Mouse (Mus musculus) frontal cortex, postnatal 36 days (tissue): ENCODE results near the gene Klhl31.

Experiments used
- DNase-seq, 2 experiments: peaks; one replicate each; pipeline ENCODE4 v3.0.0; 2022; ENCODE audit warnings: low spot score in 2 of 2

Gene Klhl31

GRCm38 (mm10) chr9:77636450-77636951 is at the start of gene Klhl31:
Klhl31 (plus strand) TSS chr9:77636500.
- DNase-seq: no peak

- no peak for DNase-seq
Measured at GRCm38 (mm10) chr9:77586806-77587591, 49.3 kb upstream of the Klhl31 start.

GRCm38 (mm10) chr9:77587616-77588015 is 48.7 kb upstream of the Klhl31 start:
- no peak for DNase-seq

- DNase-seq: no peak
Measured at GRCm38 (mm10) chr9:77589496-77589895, 46.8 kb upstream of the Klhl31 start.

- no peak for DNase-seq
Measured at GRCm38 (mm10) chr9:77592423-77592822, 43.9 kb upstream of the Klhl31 start.

- no peak for DNase-seq
Measured at GRCm38 (mm10) chr9:77595006-77595626, 41.2 kb upstream of the Klhl31 start.

GRCm38 (mm10) chr9:77596355-77596754 is 39.9 kb upstream of the Klhl31 start:
- DNase-seq: peak; percentile 82 to 85

GRCm38 (mm10) chr9:77598560-77598959 is 37.7 kb upstream of the Klhl31 start:
- no peak for DNase-seq

GRCm38 (mm10) chr9:77602302-77603266 is 33.7 kb upstream of the Klhl31 start:
- DNase-seq: peak in 1 of 2 experiments; percentile 34

- DNase-seq: no peak
Measured at GRCm38 (mm10) chr9:77603965-77604509, 32.3 kb upstream of the Klhl31 start.

- no peak for DNase-seq
Measured at GRCm38 (mm10) chr9:77607295-77607694, 29.0 kb upstream of the Klhl31 start.

GRCm38 (mm10) chr9:77607840-77608239 is 28.5 kb upstream of the Klhl31 start:
- no peak for DNase-seq

GRCm38 (mm10) chr9:77610811-77611210 is 25.5 kb upstream of the Klhl31 start:
- no peak for DNase-seq

- no peak for DNase-seq
Measured at GRCm38 (mm10) chr9:77612349-77612748, 24.0 kb upstream of the Klhl31 start.

- no peak for DNase-seq
Measured at GRCm38 (mm10) chr9:77615868-77616267, 20.4 kb upstream of the Klhl31 start.

GRCm38 (mm10) chr9:77616796-77617195 is 19.5 kb upstream of the Klhl31 start:
- no peak for DNase-seq

- DNase-seq: no peak
Measured at GRCm38 (mm10) chr9:77617751-77618150, 18.5 kb upstream of the Klhl31 start.

GRCm38 (mm10) chr9:77618392-77618791 is 17.9 kb upstream of the Klhl31 start:
- no peak for DNase-seq

- no peak for DNase-seq
Measured at GRCm38 (mm10) chr9:77620077-77620476, 16.2 kb upstream of the Klhl31 start.

- DNase-seq: peak in 1 of 2 experiments; percentile 15
Measured at GRCm38 (mm10) chr9:77620482-77620881, 15.8 kb upstream of the Klhl31 start.

GRCm38 (mm10) chr9:77622874-77623273 is 13.4 kb upstream of the Klhl31 start:
- DNase-seq: peak in 1 of 2 experiments; percentile 9
